22 mouse cellular contexts compared by ENCODE assay signal in the genomic region with DNA sequence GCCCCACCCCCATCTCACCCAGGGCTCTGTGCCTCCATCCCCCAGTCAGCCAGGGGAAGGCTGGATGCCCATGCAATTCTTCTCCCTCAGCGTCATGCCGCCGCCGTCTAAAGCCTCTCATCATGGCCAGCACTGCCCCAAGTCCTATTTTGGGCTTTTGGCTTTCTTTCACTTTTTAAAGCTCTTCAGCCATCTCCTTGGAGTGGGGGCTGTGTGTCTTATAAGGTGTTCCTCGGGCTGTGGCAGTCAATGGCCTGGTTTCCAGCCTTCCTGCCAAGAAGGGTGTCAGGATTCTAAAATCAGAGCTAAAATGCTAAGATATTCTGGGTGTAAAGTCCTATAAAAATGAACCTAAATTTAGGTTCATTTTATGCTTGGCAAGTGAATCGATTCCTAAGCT. TPM values are rescaled to one million over a fixed set of nuclear protein-coding genes. Genes with fewer than 3 reads are reported as not detected.
DNase-seq lines count a peak whose midpoint lies in the region; TF ChIP-seq lines count a peak whose summit lies in the region.
"Had no signal": no experiment of that assay in that cellular context is flagged by ENCODE, and none has a peak within 500 bp of the region (broad histone marks: within the 10 kb centered on the region; RNA-seq: fewer than 3 reads in every experiment).

No protein-coding gene starts in this region.

- no peak overlapping the region for H3K4me3 ChIP-seq in gastrocnemius, adult 2 months
- no peak overlapping the region for H3K4me3 ChIP-seq in layer of hippocampus, adult 2 months
- no peak overlapping the region for H3K4me3 ChIP-seq in cerebellum, adult 2 months (replicated peaks; ENCODE audit: insufficient read depth, low read depth, low read length)
- H3K4me3 ChIP-seq: embryonic facial prominence, embryonic 13.5 days; hindbrain, embryonic 13.5 days; limb, embryonic 13.5 days; liver, embryonic 12.5 days had no signal

- no peaks in the 10 kb centered on the region for H3K4me1 ChIP-seq in cerebellum, adult 2 months (ENCODE audit: control insufficient read depth, insufficient read depth, low read length)

- DNase-seq in gastrocnemius, adult 2 months = no peak
- DNase-seq in gastrocnemius, postnatal 10 days = no peak
- DNase-seq in layer of hippocampus, adult 2 months (ENCODE audit: low spot score in 2 of 2) = no peak
- no peak for DNase-seq in layer of hippocampus, adult 18-20 months (ENCODE audit: low spot score in 2 of 2)
- DNase-seq in right cerebral cortex, postnatal 10 days (ENCODE audit: low spot score in 2 of 2) = peak; percentile 54 to 77
- DNase-seq in right cerebral cortex, postnatal 25 days = no peak
- DNase-seq in cerebellum, adult 2 months = no peak
- DNase-seq: adrenal gland, postnatal 14 days; cerebellum, adult 11-12 months; cerebellum, postnatal 10 days; heart, postnatal 4 days; kidney, postnatal 25 days; liver, postnatal 0 days; midbrain, embryonic 14.5 days; thymus, adult 18-20 months had no signal

- intact Hi-C loops in gastrocnemius, adult 2 months (cut with DNase I) = no loop called here

- no peak for TF ChIP-seq POLR2A in cerebellum, adult 2 months (IDR thresholded peaks at IDR 0.05; ENCODE audit: borderline replicate concordance, insufficient read depth, low read length)

- no peaks in the 10 kb centered on the region; the same call in 1 of the 2 replicates for H3K27me3 ChIP-seq in cerebellum, adult 2 months (ENCODE audit: control insufficient read depth, insufficient read depth, low read length)
- H3K27me3 ChIP-seq: limb, embryonic 13.5 days had no signal

- 76% methylated on average over 6 of the region's 6 CpGs for WGBS in cerebellum, adult 2 months

- TF ChIP-seq CTCF in gastrocnemius, adult 2 months (IDR thresholded peaks at IDR 0.05) = no peak
- TF ChIP-seq CTCF in layer of hippocampus, adult 2 months (conservative IDR thresholded peaks at IDR 0.05) = no peak
- TF ChIP-seq CTCF in cerebellum, adult 2 months (IDR thresholded peaks at IDR 0.05; ENCODE audit: borderline replicate concordance, insufficient read depth, low read depth, low read length) = no peak

- H3K27ac ChIP-seq in gastrocnemius, adult 2 months = peak overlapping the region; percentile 36
- H3K27ac ChIP-seq in layer of hippocampus, adult 2 months = peak overlapping the region; percentile 64
- no peak overlapping the region for H3K27ac ChIP-seq in cerebellum, adult 2 months (ENCODE audit: insufficient read depth, low read length)
- H3K27ac ChIP-seq: embryonic facial prominence, embryonic 13.5 days; hindbrain, embryonic 13.5 days; limb, embryonic 13.5 days; liver, embryonic 12.5 days; macrophage had no signal

RNA-seq across cellular contexts. Expression of a gene that starts 39.6 kb away (rescaled TPM):
- 10 to 100 TPM; 19.5 to 37.8 TPM for total RNA-seq in gastrocnemius, adult 2 months (2021)
- total RNA-seq in gastrocnemius, postnatal 10 days (2021) = 100 to 1,000 TPM; 332 to 359 TPM
- 1 to 10 TPM; 6.8 to 7.0 TPM for total RNA-seq in layer of hippocampus, adult 2 months (2021)
- 1 to 10 TPM; 2.4 to 4.6 TPM for total RNA-seq in layer of hippocampus, adult 18-20 months (2021)
- 3.9 and 5.3 TPM in 2 replicates for polyA plus RNA-seq in cerebellum, adult 2 months (2012; rRNA removed)
- total RNA-seq: common myeloid progenitor, adult 5-6 weeks; megakaryocyte-erythroid progenitor cell, adult 5-6 weeks had no signal

Comparison
In these comparisons a context has a peak if more than half of its experiments do, and no peak if none do; other contexts are left out.
1. DNase-seq: peak in right cerebral cortex, postnatal 10 days (2 of 2); none in gastrocnemius, adult 2 months (single experiment), gastrocnemius, postnatal 10 days (single experiment), layer of hippocampus, adult 2 months (0 of 2), layer of hippocampus, adult 18-20 months (0 of 2), right cerebral cortex, postnatal 25 days (single experiment) and cerebellum, adult 2 months (0 of 2).
2. RNA of a gene that starts 39.6 kb away (total RNA-seq): 332 to 359 TPM in gastrocnemius, postnatal 10 days; 19.5 to 37.8 TPM in gastrocnemius, adult 2 months, 6.8 to 7.0 TPM in layer of hippocampus, adult 2 months and 2.4 to 4.6 TPM in layer of hippocampus, adult 18-20 months; every median in the first group is over 4 times any median in the second.